Mouse (Mus musculus) heart, postnatal 0 days (tissue): ENCODE data around the gene Tln2. TPM values are rescaled to one million over a fixed set of nuclear protein-coding genes. Genes with fewer than 3 reads are reported as not detected.

Experiments
- ATAC-seq: fragments of 200-750 bp; cut with Nextera tagmentation; 2 replicates; pipeline ENCODE4 v1.8.0; 2017; ENCODE audit warnings: low read depth, moderate number of reproducible peaks, moderate library complexity; ENCODE audit not compliant: insufficient read depth
- DNase-seq: peaks from one replicate; pipeline ENCODE4 v3.0.0-alpha.2; 2016; ENCODE audit warnings: low spot score
- H3K27ac ChIP-seq: fragments of 300-500 bp; sonication (generic); 2 replicates; pipeline ENCODE4 v1.5.1; 2014; ENCODE audit warnings: low read depth, mild to moderate bottlenecking
- H3K27me3 ChIP-seq: fragments of 300-500 bp; sonication (generic); 2 replicates; pipeline ENCODE4 v1.6.1; 2014; ENCODE audit warnings: low read length, mixed read lengths; ENCODE audit not compliant: control insufficient read depth, insufficient read depth
- H3K36me3 ChIP-seq: fragments of 300-500 bp; sonication (generic); replicated peaks from 2 replicates; pipeline ENCODE4 v1.6.1; 2014; ENCODE audit warnings: low read length, mixed read lengths; ENCODE audit not compliant: control insufficient read depth, insufficient read depth
- H3K4me1 ChIP-seq: fragments of 300-500 bp; sonication (generic); 2 replicates; pipeline ENCODE4 v1.6.1; 2014; ENCODE audit warnings: antibody characterized with exemption; ENCODE audit not compliant: control insufficient read depth, insufficient read depth
- H3K4me2 ChIP-seq: fragments of 300-500 bp; sonication (generic); 2 replicates; pipeline ENCODE4 v1.6.1; 2014; ENCODE audit warnings: low read depth, mild to moderate bottlenecking, low read length, moderate library complexity
- H3K4me3 ChIP-seq: fragments of 300-500 bp; sonication (generic); 2 replicates; pipeline ENCODE4 v1.5.1; 2014; ENCODE audit warnings: low read depth, low read length
- H3K9ac ChIP-seq: fragments of 300-500 bp; sonication (generic); replicated peaks from 2 replicates; pipeline ENCODE4 v1.6.1; 2014; ENCODE audit warnings: low read depth, low read length, mixed read lengths
- H3K9me3 ChIP-seq: fragments of 300-500 bp; sonication (generic); replicated peaks from 2 replicates; pipeline ENCODE4 v1.6.1; 2016; ENCODE audit warnings: low read length; ENCODE audit not compliant: control insufficient read depth
- CTCF ChIP-seq: IDR thresholded peaks from 2 replicates; pipeline ENCODE4 v1.5.1; 2016; ENCODE audit warnings: antibody characterized with exemption, control low read depth, low read depth
- EP300 ChIP-seq: IDR thresholded peaks from 2 replicates; pipeline ENCODE4 v1.6.1; 2016; ENCODE audit warnings: antibody characterized with exemption, low read depth
- WGBS: fragments of 180-500 bp; shearing (Covaris S2); extraction: QIAGEN DNeasy Blood & Tissue Kit; methylation state at CpG from one replicate; pipeline ENCODE4 v1.1.7; 2014; 5-methylcytosine and 5-hydroxymethylcytosine counted together
- polyA plus RNA-seq: library from polyadenylated mRNA; unstranded; fragments of >200 nt; fragmentation: Nextera tagmentation; extraction: Ambion mirVana; gene quantifications from 2 replicates; pipeline ENCODE4 v1.2.1, GENCODE M21; 2015
- total RNA-seq: library from RNA; depleted of rRNA; stranded (reverse); fragments of >200 nt; gene quantifications from 2 replicates; pipeline ENCODE4 v1.2.3, GENCODE M21; 2014; ENCODE audit warnings: low replicate concordance

Tln2 gene
- total and polyA plus RNA-seq, 2 experiments from 2014 or later = 67.0 to 92.6 TPM

GRCm38 (mm10) chr9:67586489-67586888 is 27.0 kb upstream of the Tln2 start:
- Histone ChIP-seq H3K36me3 (no peaks in the 10 kb centered on the region), H3K4me2 (peak overlapping the region; percentile 40; the same call in 1 of the 2 replicates), H3K27ac (peak overlapping the region; percentile 91), H3K27me3 (no peaks in the 10 kb centered on the region), H3K4me1 (peaks cover 69% of the 10 kb centered on the region), H3K9me3 (no peaks in the 10 kb centered on the region), H3K4me3 (no peak overlapping the region), H3K9ac (no peak overlapping the region)
- 31% methylated on average over 1 of the region's 1 CpGs for WGBS
- TF ChIP-seq EP300 = no peak
- TF ChIP-seq CTCF = no peak
- ATAC-seq = peak; percentile 71
- DNase-seq = peak; percentile 78

- 60% methylated on average over 10 of the region's 10 CpGs for WGBS
- Histone ChIP-seq H3K9me3 (no peaks in the 10 kb centered on the region), H3K9ac (no peak overlapping the region), H3K27ac (peak overlapping the region; percentile 91), H3K36me3 (no peaks in the 10 kb centered on the region), H3K4me3 (no peak overlapping the region), H3K4me2 (no peak overlapping the region), H3K27me3 (no peaks in the 10 kb centered on the region), H3K4me1 (peaks cover 78% of the 10 kb centered on the region)
- DNase-seq (peak; percentile 61), ATAC-seq (peak; percentile 31; the same call in 1 of the 2 replicates)
- TF ChIP-seq EP300 = no peak
- no peak for TF ChIP-seq CTCF
These were observed 25.4 kb upstream of the Tln2 start for GRCm38 (mm10) chr9:67584871-67585270.

DNA sequence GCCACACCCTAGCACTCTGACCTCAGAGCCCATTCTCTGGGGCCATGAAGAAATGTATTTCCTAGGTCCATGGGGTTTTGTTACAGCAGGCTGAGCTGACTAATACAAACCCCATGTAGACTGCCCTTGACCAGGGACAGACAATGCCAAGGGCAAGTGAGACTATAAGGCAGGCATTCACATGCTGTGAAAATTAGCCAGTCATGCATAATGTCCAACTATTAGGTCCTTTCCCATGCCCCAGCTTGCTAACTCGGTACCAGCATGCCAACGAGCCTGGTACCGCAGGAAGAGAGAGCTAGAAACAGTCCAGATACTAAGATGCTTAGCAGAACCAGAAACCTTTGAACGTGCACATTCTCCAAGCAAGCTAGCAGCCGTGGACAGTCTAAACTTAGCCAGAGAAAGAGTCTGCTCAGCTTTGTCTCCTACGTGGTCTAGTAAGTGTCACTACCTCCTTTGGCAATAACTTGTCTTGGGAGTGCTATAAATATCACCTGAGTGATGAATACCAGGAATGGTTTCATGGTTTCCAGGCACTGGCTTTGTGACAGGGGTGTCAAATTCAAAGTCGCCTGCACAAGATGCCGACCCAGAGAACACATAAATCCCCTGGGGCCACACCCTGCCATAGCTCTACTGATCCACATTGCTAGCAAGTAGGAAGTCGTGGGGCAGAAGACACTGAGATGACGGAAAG is 22.2 kb upstream of the Tln2 start:
- DNase-seq = peak; percentile 88
- no peak for TF ChIP-seq CTCF
- peak; percentile 79 for TF ChIP-seq EP300
- H3K27ac ChIP-seq = peak overlapping the region; percentile 91
- no peaks in the 10 kb centered on the region for H3K36me3 ChIP-seq
- no peaks in the 10 kb centered on the region for H3K27me3 ChIP-seq
- ATAC-seq = peak; percentile 83
- H3K4me1 ChIP-seq = peaks cover 66% of the 10 kb centered on the region
- no peaks in the 10 kb centered on the region for H3K9me3 ChIP-seq
- H3K4me3 ChIP-seq = no peak overlapping the region
- WGBS = 24% methylated on average over 10 of the region's 10 CpGs
- no peak overlapping the region; the same call in 1 of the 2 replicates for H3K4me2 ChIP-seq
- H3K9ac ChIP-seq = no peak overlapping the region

GRCm38 (mm10) chr9:67579541-67579940 is 20.0 kb upstream of the Tln2 start:
- H3K27ac ChIP-seq = peak overlapping the region; percentile 91
- no peak overlapping the region for H3K4me2 ChIP-seq
- H3K4me3 ChIP-seq = no peak overlapping the region
- H3K9me3 ChIP-seq = no peaks in the 10 kb centered on the region
- H3K9ac ChIP-seq = no peak overlapping the region
- peaks cover 68% of the 10 kb centered on the region for H3K4me1 ChIP-seq
- no peaks in the 10 kb centered on the region for H3K27me3 ChIP-seq
- no peak for TF ChIP-seq EP300
- no peak for TF ChIP-seq CTCF
- no peak for DNase-seq
- 88% methylated on average over 1 of the region's 1 CpGs for WGBS
- ATAC-seq = no peak
- no peaks in the 10 kb centered on the region for H3K36me3 ChIP-seq

DNA sequence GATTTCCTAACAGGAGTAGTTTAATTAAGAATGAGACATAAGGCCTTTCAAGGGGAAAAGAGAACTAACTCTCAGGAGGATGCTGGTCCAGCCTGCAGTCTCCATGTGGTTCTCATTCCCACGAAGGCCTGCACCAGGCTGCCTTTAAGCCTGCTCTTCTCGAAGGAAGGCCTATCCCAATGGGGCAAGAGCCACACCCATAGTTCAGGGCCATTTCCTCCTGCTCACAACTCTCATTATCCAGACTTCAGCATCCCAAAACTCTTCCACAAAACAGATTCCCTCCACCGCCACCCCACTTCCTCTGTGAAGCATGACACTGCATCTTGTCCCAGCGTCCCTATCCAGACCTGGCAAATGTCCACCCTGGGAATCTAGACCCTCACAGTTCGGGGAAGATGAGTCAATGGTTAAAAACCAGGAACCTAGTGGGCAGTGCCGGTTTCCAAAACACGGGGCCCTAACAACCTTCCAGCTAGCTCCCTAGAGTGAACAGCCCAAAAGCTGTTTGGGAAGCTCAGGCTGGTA is 15.3 kb upstream of the Tln2 start:
- TF ChIP-seq CTCF (no peak), EP300 (no peak)
- H3K27ac ChIP-seq = peak overlapping the region; percentile 78
- no peak for ATAC-seq

More for the DNA sequence above, 15.3 kb upstream of the Tln2 start:
- Histone ChIP-seq H3K4me3 (no peak overlapping the region), H3K9me3 (no peaks in the 10 kb centered on the region), H3K4me1 (peaks cover 53% of the 10 kb centered on the region), H3K4me2 (no peak overlapping the region), H3K9ac (no peak overlapping the region), H3K27me3 (no peaks in the 10 kb centered on the region), H3K36me3 (no peaks in the 10 kb centered on the region)
- DNase-seq = no peak
- 57% methylated on average over 7 of the region's 7 CpGs for WGBS
